9 mouse cellular contexts compared by ENCODE assay signal in genomic region chr11:65820877-65821276, GRCm38 (mm10). TPM values are rescaled to one million over a fixed set of nuclear protein-coding genes. Genes with fewer than 3 reads are reported as not detected.
DNase-seq lines count a peak whose midpoint lies in the region; ATAC-seq lines count a peak whose summit lies in the region.
"Had no signal": no experiment of that assay in that cellular context is flagged by ENCODE, and none has a peak within 500 bp of the region (broad histone marks: within the 10 kb centered on the region; RNA-seq: fewer than 3 reads in every experiment).

No protein-coding gene starts in this region.

- no peak for ATAC-seq in heart, embryonic 11.5 days (replicated peaks; ENCODE audit: insufficient number of reproducible peaks, low FRiP score, low TSS enrichment)
- ATAC-seq in lung, embryonic 16.5 days (ENCODE audit: low read depth): peak; percentile 65; the same call in 1 of the 2 replicates

- no peak overlapping the region for H3K4me3 ChIP-seq in heart, embryonic 11.5 days (ENCODE audit: low read depth, low read length)
- no peak overlapping the region for H3K4me3 ChIP-seq in lung, embryonic 16.5 days (ENCODE audit: low read length)
- H3K4me3 ChIP-seq: myocyte had no signal

- no peak overlapping the region for H3K4me2 ChIP-seq in heart, embryonic 11.5 days
- no peak overlapping the region for H3K4me2 ChIP-seq in lung, embryonic 16.5 days (ENCODE audit: low read depth, low read length)

- no peaks in the 10 kb centered on the region; the same call in 1 of the 2 replicates for H3K4me1 ChIP-seq in heart, embryonic 11.5 days (ENCODE audit: control insufficient read depth, insufficient read depth, low read length)
- H3K4me1 ChIP-seq in lung, embryonic 16.5 days (replicated peaks; ENCODE audit: control insufficient read depth, insufficient read depth, low read length): no peaks in the 10 kb centered on the region

- H3K9me3 ChIP-seq in heart, embryonic 11.5 days (replicated peaks; ENCODE audit: control insufficient read depth, low read length): no peaks in the 10 kb centered on the region
- H3K9me3 ChIP-seq in lung, embryonic 16.5 days (ENCODE audit: control insufficient read depth, low read length): no peaks in the 10 kb centered on the region

- intact Hi-C loops in heart, postnatal 14 days (cut with DNase I): loop anchor here (5.0 kb wide), 1 partner anchor 1051 kb away; no protein-coding TSS in a partner anchor

- peaks cover 19% of the 10 kb centered on the region for H3K36me3 ChIP-seq in heart, embryonic 11.5 days (ENCODE audit: control insufficient read depth, insufficient read depth, low read length)
- H3K36me3 ChIP-seq in lung, embryonic 16.5 days (ENCODE audit: control insufficient read depth, insufficient read depth, low read length): peaks cover 23% of the 10 kb centered on the region

- DNase-seq in heart, adult 11 months: peak; percentile 89
- peak; percentile 89 for DNase-seq in embryo, embryonic 11 days
- DNase-seq in heart, postnatal 14 days: peak; percentile 63 to 80
- DNase-seq in layer of hippocampus, adult 11-12 months (ENCODE audit: low spot score): peak; percentile 73
- DNase-seq in ovary, postnatal 14 days (ENCODE audit: low spot score): peak; percentile 57
- peak; percentile 53 for DNase-seq in thymus, postnatal 0 days (ENCODE audit: low spot score)

- H3K27ac ChIP-seq in heart, embryonic 11.5 days (ENCODE audit: low read depth, low read length): no peak overlapping the region
- H3K27ac ChIP-seq in lung, embryonic 16.5 days (ENCODE audit: low read length): no peak overlapping the region

- H3K27me3 ChIP-seq in heart, embryonic 11.5 days (ENCODE audit: control insufficient read depth, insufficient read depth, low read length): no peaks in the 10 kb centered on the region
- H3K27me3 ChIP-seq in lung, embryonic 16.5 days (ENCODE audit: control insufficient read depth, insufficient read depth, low read depth, low read length): no peaks in the 10 kb centered on the region

- WGBS in heart, embryonic 11.5 days (ENCODE audit: insufficient replicate concordance): 16% methylated on average over 7 of the region's 7 CpGs
- WGBS in lung, embryonic 16.5 days: 10% methylated on average over 7 of the region's 7 CpGs

- H3K9ac ChIP-seq in heart, embryonic 11.5 days (ENCODE audit: low read depth, low read length): no peak overlapping the region
- H3K9ac ChIP-seq in lung, embryonic 16.5 days (ENCODE audit: low read length): no peak overlapping the region

RNA-seq across cellular contexts. Expression of gene Zkscan6, which starts 13.9 kb away (rescaled TPM):
- polyA plus RNA-seq in heart, embryonic 11.5 days (2014; fragmentation: Nextera tagmentation; extraction: Ambion mirVana): 9.0 and 10.1 TPM in 2 replicates
- total RNA-seq in heart, postnatal 14 days (2021): 1 to 10 TPM; 4.9 to 6.0 TPM
- polyA plus RNA-seq in lung, embryonic 16.5 days (2015; fragmentation: Nextera tagmentation; extraction: Ambion mirVana): 16.9 and 17.7 TPM in 2 replicates
- polyA plus RNA-seq in thymus, postnatal 0 days (2015; fragmentation: Nextera tagmentation; extraction: Ambion mirVana): 21.3 and 21.8 TPM in 2 replicates

RNA-seq across cellular contexts. Expression of gene Map2k4, which starts 32.8 kb away (rescaled TPM):
- 80.0 and 81.5 TPM in 2 replicates for polyA plus RNA-seq in heart, embryonic 11.5 days (2014; fragmentation: Nextera tagmentation; extraction: Ambion mirVana)
- total RNA-seq in heart, postnatal 14 days (2021): 10 to 100 TPM; 47.4 to 47.5 TPM
- polyA plus RNA-seq in lung, embryonic 16.5 days (2015; fragmentation: Nextera tagmentation; extraction: Ambion mirVana): 54.3 and 55.7 TPM in 2 replicates
- polyA plus RNA-seq in thymus, postnatal 0 days (2015; fragmentation: Nextera tagmentation; extraction: Ambion mirVana): 36.6 and 44.0 TPM in 2 replicates
